Mouse (Mus musculus): ENCODE measurements around the gene Slc27a2.

GRCm38 (mm10) chr2:126530581-126530980 is 21.6 kb upstream of the Slc27a2 start:
- TF ChIP-seq CTCF (conservative IDR thresholded peaks at IDR 0.05; ENCODE audit: low read length) (no peak), POU5F1 (IDR thresholded peaks at IDR 0.05; ENCODE audit: borderline replicate concordance, low read length) (no peak), NANOG (IDR thresholded peaks at IDR 0.05; ENCODE audit: borderline replicate concordance, low read length) (no peak)
